Mouse (Mus musculus) lung, postnatal 10 days (tissue): ENCODE data around the gene Hmox2.
"Not testable (repeated sequence)": the region's sequence is repeated elsewhere in the genome, so short reads cannot be mapped to it uniquely, and the experiment has no call there.

Experiments used
- DNase-seq: peaks from one replicate; pipeline ENCODE4 v3.0.0; 2021

The Hmox2 gene

DNA sequence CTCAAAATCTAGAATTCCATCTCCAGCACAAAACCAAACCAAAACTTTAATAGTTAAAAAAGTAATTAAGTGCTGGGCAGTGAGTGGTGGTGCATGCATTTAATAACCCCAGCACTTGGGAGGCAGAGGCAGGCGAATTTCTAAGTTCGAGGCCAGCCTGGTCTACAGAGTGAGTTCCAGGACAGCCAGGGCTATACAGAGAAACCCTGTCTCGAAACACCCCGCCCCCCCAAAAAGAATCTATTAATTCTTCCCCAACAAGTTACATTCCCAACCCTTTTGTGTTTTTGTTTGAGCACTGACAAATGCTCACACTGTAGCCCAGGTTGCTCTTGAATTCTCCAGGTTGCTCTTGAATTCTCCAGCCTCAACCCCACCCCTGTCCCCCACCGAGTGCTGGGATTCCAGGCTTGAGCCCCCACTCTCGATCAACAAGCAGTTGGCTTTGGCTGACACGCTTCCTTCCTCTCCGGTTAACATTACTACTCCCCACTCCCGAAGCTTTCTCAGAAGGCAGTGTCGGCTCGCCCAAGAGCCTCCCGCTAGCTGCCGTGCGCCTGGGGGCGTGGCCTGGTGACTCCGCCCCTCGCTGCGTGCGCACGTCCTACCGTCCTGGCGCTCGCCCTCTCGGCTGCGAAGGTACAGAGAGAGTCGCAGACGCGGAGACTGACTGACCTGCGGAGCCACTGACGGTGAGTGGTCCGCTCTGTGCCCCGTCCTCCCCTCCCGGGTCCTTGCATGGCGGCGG lies at the start of gene Hmox2:
TSS of gene Hmox2 (plus strand) at position 582 of the 748 bp plus-strand sequence.
- peak; percentile 96 for DNase-seq

DNA sequence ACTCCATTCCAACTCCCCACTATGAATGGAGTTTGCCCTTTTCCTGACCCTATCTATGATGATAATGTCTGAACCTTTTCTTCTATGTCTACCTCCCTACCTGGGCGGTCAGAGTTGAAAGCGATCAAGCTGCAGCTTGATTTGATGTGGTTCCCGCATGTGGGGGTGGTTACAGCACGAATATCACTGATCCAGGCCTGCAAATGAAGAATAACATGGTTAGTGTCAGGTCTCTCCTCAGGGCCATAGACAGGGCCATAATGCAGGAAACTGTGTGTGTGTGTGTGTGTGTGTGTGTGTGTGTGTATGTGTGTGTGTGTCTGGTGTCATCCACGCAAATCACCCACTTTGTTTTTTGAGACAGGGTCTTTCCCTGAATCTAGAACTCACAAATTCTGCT lies 49.3 kb upstream of the Hmox2 start:
- DNase-seq: no peak

DNA sequence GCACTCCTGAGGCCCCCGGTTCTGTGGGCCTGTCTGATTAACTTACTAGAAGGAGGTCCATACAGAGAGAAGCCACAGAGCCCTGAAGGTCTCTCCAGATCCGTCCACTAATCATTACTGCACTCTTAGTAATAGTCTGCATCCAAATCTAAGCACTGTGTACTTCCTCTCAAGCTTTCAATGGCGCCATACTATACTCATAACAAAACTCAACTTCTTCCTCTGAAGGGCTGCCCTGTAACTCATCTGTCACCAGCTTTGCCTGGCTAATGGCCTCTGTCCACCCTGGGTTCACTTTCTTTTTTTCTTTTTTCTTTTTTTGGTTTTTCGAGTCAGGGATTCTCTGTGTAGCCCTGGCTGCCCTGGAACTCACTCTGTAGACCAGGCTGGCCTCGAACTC lies 48.1 kb upstream of the Hmox2 start:
- no peak for DNase-seq

DNA sequence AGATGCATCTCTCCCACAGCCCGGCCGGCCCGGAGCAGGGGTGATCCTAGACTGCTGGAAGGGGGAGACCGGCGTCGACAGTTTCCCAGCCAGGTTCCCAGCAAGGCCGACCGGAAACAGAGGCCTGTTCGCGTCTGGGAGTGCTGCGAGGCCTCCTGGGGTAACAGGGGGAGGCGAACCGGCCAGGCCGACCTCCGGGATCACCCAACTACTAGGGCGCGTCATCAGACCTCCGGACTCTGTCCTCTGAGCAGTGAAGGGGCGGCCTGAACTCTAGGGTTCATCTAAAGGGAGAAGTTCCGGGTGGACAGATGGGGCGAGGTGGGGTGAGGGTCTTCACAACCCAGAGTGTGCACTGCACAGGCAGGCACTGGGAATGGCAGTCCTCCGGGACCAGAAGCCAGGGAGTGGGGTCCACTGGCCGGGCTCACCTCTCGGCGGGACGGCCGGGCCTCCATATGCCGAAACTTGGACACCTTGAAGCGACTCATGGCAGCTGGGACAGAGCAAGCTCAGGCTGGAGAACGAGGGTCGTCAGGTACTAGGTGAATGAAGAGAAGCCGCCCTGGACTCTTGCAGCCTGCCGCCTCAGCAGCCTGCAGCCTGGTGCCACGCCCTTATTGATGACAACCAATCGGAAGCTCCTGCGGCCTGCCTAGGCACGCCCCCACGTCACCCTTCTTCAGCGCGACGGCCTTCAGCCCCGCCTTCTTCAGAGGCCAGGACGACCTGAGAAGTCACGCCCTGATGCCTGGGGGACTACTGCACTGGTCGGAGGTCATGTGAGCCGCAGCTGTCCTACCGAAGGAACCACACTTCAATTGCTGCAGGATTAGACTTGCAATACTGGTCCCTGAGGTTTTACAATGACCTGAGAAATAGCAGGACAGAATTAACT lies 46.8 kb upstream of the Hmox2 start, which contains the start of gene Coro7:
TSS of gene Coro7 (minus strand) at position 657 of the 898 bp plus-strand sequence.
- peak; percentile 96 for DNase-seq

DNA sequence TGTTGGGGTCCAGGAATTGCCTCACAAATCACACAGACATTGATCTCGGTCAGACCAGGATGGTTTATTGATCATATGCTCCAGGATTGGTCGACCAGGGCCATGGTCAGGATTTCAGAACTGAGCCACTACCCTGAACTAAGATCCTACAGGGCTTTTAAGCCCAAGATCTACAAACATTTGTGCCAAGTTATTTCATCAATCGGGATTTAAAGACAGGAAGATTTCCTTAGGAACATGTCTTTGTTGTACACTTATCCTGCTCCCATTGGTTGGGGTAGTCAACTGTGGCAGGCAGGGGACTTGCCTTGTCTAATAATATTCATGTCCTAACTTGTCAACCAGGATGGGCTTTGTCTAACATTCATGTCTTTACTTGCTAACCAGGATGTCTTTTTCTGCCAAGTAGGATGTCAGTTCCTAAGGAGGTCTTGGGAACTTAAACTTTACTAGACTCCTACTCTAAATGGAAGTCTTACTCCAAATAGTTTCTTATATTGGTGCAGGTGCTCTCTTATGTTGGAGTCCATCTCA lies 45.2 kb upstream of the Hmox2 start:
- not testable (repeated sequence) for DNase-seq

DNA sequence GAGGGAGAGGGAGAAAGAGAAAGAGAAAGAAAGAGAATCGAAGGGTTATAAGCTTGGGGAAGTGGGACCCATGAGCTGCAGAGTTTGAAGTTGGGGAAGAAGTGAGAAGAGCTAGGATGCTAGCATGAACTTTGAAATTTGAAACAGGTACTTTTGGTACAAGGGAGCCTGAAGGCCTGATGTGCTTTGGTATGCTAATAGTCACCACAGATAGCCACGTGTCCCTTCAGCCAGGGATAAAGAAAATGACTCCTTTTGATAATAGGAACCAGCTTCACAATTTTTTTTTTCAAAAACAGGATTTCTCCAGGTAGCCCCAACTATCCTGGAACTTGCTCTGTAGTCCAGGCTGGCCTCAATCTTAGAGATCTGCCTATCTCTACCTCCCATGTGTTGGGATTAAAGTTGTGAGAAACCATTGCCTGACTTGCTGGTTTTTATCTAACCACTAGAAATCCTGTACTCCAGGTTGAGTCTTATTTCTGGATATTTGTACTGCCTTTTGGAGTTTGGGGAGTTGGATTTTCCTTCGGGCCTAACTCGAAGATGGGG lies 43.5 kb upstream of the Hmox2 start:
- DNase-seq: no peak

DNA sequence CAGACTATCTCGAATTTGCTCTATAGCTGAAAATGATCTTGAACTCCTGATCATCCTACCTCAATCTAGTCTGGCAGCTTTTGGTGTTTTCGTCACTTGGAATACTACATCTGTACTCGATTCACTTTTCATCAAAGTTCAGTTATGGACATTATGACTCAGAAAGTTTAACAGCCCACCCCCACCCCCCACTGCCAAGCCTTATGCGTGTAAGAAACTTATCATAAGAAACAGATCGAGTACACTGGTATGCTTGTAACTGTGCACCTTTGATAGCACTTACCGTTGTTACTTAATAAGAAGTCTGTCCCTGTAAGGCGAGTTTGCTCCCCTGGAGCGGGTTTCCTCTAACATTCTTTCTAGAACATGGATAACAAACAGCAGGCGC lies 43.0 kb upstream of the Hmox2 start:
- no peak for DNase-seq

DNA sequence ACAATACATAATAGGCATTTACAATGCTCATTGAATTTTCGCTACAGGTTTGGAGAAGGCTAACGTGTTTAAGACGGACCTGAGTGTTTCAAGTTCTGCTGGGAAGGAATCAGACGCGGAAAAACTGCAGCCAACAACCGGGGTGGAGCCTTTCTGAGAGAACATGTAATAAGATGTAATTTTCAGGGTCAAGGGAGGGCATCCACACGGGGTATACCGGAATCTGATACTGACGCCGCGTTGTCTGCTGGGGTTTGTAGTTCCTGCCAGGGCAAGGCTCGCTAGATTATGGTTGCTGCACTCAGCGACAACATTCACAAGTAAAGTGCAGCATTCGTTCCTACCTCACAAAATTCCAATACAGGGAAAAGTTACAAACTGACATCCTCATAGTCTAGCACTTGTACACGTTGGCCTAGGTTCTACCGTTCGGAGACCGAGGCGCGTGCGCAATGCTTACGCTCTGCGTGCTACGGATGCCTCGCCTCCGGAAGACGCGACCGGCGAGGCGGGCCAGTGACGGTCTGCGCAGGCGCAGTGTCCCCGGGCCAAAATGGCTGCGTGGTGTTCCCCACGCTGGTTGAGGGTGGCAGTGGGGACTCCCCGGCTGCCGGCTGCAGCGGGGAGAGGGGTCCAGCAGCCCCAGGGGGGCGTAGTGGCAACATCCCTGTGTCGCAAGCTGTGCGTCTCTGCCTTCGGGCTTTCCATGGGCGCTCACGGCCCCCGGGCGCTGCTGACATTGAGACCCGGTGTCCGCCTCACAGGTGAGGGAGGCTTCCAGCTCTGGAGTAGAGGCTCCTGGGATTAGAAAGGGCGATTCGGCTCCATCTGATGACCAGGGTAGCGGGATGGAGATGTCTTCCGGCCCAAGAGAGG lies 42.3 kb upstream of the Hmox2 start:
- DNase-seq: peak; percentile 97

DNA sequence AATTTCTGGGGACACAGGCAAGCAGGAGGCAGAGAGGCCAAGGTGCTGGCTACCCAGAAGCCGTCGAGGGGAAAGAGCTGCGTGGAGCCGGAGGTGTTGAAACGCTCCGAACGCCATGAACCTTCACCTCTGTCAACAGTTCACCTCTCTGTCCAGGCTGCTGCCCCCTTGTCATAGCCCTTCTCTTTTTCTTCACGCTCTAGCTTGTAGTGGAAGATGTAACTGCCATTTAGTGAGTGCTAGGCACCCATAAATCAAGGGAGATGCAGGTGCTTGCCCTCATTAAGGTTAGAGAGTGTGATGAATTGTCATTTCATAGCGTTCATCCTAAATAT lies 41.7 kb upstream of the Hmox2 start:
- DNase-seq: no peak

DNA sequence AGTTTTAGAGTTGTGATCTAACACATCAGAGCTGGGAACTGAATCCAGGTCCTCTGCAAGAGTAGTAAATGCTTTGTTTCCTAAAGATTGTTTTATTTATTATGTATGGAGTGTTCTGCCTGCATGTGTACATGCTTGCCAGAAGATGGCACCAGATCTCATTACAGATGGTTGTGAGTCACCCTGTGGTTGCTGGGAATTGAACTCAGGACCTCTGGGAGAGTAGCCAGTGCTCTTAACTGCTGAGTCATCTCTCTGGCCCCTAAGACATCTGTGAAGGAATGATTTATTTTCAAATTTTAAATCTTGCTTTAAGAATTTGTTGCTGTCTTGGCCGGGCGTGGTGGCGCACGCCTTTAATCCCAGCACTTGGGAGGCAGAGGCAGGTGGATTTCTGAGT lies 36.8 kb upstream of the Hmox2 start:
- DNase-seq: not testable (repeated sequence)

DNA sequence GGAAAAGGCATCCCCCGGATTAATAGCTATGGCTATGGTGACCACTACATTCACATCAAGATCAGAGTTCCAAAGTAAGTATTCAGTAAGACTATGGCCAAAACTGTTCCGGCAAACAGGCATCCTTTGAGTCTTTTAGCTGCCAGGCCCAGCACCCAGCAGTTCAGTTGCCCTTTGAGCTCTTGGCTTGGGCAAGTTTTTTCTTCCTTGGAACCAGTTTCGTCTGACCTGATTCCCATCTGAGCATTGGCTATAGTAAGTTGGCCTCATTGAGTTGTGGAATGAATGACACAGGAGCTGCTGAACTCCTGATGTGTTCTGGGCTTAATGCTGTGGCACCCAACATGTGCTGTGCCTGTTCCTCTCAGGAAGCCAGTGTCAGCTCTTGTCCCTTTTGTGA lies 24.9 kb upstream of the Hmox2 start:
- no peak for DNase-seq

DNA sequence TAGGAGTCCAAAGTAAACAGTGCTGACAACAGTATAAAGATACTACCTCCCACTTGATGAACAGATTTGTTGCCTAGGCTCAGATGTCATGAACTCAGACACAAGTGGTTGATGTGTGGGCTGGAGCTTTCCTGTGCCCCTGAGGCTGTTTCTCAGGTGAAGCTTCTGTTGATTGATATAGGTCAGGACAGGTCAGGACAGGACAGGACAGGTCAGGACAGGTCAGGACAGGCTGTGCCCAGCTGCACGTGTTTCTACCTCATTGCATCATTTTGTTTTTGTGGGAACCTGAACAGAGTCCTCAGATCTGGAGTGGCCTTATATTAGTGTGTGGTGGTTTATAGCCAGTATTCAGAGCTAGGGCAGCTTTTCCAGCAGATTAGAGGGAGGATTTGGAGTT lies 23.5 kb upstream of the Hmox2 start:
- no peak for DNase-seq

DNA sequence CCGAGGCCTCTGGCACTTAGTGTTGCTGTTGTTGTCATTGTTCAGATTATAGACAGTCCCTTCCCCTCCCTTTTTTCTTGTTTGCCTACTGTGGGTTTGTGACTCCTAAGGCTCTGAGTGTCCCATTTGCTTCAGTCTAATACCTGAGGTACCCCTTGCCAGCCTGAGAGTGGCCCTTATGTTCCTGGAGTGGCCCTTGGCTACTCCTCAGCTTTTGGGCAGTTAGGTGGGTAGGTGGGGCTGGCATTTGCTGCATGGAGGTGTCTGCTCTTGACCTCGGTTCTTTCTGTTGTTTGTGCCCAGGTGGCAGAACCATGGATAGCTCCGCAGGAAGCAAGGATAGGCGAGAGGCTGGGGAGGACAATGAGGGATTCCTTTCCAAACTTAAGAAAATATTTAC lies 20.6 kb upstream of the Hmox2 start:
- DNase-seq: peak; percentile 51

DNA sequence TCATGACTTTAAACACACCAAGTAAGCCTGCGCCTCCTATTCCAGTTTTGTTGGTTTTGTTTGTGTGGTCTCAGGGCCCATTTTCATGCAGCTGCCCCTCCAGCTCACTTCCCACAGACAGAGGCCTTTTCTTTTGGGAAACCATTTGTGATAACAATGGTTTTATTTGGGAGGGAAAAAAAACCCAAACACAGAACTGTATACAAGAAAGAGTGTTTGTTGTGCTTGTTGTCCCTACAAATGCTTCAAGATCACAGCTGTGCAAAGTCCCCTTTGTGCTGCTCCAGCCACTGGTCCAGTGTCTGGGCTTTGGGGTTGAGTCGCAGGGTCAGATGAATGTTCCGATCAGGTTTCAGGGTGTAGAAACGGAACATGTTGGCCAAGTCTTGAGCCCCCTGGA lies 15.0 kb upstream of the Hmox2 start:
- no peak for DNase-seq

DNA sequence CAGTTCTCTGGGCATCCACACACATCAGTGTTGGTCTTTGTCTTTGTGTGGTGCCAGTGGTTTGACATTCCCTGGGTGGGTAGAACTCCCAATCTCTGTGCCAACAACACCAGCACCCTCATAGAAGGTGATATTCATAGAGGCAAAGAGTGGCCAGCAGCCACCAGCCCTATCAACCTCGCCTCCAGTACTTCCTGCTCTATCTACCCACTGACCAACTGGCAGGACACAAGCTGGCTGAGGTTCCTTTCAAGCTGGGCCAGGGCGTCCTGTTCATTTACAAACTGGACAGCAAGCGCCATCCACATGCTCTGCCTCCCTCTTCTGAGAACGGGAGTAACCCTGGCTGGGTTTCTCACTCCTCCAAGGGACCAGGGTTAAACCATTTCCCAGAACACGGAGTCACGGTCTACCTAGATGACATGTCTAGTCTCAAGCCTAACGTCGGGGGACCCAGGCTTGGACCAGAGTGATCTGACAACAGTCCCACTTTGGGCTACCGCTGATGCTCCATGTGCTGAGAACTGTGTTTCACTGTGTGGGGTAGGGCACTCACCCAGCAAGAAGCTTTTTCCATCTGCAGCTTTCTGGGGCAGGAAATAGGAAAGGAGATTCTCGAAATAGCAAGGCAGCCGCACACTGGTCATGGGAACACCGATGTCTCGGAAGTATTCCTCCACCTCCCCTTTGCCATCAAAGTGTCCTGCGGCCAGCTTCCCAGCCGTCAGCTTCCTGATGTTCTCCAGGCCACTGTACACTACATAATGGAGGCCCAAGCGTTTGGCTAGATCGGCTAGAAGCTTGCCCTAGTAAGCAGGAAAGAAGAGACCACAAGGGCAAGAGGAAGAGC lies 12.1 kb upstream of the Hmox2 start:
- DNase-seq: no peak

DNA sequence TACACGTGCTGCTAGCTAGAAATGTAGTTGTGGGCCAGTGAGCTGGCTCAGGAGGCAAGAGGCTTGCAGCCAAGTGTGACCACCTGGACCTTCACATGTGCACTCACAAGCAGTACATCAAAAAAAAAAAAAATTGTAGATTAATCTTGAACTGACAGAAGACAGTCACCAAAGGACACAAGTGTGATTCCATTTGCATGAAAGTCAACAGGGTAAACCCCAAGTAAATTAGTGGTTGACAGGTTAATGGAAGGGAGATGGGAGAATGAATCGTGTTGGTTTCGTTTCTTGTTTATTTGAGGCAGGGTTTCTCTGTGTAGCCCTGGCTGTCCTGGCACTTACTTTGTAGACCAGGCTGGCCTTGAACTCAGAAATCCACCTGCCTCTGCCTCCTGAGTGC lies 8.3 kb upstream of the Hmox2 start:
- no peak for DNase-seq

DNA sequence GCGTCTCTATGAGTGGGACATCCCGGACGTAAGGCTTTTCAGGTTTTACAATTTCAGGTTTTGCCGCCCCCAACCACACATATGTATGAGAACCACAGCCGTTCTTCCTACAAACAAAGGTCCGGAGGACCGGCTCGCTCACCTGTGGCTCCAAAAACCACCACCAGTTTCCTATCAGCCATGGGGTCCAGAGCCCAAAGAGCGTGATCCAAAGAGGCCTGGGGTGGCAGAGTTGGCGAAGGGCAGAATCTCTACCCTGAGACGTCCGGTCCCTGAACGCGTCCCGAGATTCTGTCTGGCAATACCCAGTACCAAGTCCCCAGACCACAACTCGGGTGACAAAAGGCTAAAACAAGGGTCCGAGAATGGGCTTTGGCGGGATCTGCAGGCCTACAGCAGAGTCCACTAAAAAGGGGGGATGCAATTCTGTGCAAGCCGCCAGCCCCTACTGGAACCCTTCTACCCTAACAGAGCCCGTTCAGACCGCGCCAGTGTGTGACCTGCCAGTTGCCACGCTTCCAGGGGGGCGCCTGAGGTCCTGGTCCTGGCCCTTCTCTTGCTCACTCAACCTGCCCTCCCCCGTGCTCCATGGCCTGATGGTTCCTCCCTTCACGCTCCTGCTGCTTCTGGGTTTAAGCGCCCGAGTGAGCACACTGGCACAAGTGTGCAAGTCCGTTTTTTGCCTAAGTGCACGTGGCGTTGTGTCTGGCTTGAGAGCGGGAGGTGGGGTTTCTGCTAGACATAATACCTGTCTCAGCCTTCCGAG lies 7.2 kb upstream of the Hmox2 start, which contains the start of gene Nmral1:
TSS of gene Nmral1 (minus strand) at position 604 of the 766 bp plus-strand sequence.
- DNase-seq: peak; percentile 69

DNA sequence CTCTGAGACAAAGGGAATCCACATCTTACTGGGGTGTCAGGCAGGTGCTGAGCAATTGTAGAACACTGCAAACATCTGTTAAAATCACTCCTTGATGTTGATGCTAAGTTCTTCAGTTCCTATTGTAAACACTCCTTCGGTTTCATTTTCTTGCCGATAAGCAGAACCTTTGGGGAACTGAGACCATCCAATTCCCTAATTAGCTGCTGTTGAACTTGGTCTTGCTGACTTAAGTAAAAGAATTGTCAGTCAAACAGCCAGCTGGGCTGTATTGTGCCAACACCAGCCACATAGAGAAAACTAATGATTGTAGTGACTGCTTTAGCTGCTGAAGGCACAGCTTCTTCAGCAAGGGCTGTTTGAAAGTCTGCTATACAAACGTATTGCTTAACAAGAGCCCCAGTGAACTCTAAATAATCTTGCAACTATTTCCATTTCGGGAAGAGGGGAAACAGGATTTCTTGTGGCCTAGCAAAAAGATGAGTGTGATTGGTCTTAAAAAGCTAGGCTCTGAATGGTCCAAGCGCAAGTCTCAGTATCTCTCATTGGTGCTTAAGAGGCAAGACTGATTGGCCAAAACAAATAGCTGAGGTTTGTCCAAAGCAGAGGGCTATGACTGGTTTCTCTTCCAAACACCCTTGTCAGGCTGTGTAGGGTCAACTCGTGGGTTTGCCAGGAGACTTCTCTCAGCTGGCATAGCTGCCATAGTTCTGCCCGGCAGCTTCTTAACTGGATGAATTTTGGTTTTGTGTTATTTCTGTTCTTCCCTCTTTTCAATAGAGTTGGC lies 3.8 kb upstream of the Hmox2 start:
- peak; percentile 31 for DNase-seq

DNA sequence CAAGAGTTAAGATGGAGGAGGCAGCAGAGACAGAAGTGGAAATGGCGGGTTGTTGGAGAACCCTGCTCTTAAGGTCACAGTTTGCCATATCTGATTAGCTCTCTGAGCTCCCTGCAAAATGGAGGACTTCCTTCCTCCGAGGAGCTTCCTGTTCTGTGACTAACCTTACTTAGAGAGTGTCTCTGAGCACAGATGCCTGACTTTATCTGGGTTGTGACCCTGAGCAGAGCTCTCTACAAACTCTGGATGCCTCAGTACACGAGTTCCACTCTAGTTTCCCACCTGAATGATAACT lies 3.3 kb upstream of the Hmox2 start:
- DNase-seq: no peak

DNA sequence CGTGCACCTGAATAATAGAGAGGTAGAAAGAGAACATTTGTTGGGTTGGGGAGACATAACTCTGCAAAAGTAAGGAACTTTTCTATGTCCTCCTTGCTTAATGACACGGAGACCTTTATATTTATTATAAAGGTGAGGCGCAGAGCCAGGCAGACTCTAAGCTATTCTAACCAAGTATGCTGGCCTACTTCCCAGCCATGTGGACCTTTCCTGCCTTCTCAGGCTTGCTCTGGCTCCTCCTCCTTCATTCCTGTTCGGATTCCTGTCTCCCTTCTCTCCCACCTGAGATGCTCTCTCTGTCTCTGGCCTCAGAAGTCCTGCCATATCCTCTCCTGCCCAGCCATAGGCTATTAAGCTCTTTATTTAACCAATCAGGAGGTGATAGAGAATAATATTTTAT lies 895 bp upstream of the Hmox2 start:
- DNase-seq: no peak
